Mouse (Mus musculus) C2C12 (cell line): ENCODE data around the gene Ttpal. TPM values are rescaled to one million over a fixed set of nuclear protein-coding genes. Genes with fewer than 3 reads are reported as not detected.

Experiments
- H3K27me3 ChIP-seq: one replicate; pipeline ENCODE4 v1.6.1; 2011; ENCODE audit not compliant: control insufficient read depth, insufficient read depth, insufficient read length
- H3K36me3 ChIP-seq: one replicate; pipeline ENCODE4 v1.6.1; 2011; ENCODE audit not compliant: control insufficient read depth, insufficient read depth
- H3K4me3 ChIP-seq: one replicate; pipeline ENCODE4 v1.5.1; 2011; ENCODE audit warnings: mild to moderate bottlenecking, control low read depth; ENCODE audit not compliant: poor library complexity, insufficient read depth, severe bottlenecking
- H3K79me2 ChIP-seq: one replicate; pipeline ENCODE4 v1.6.1; 2011; ENCODE audit not compliant: control insufficient read depth, insufficient read depth
- H3K79me3 ChIP-seq: one replicate; pipeline ENCODE4 v1.6.1; 2011; ENCODE audit warnings: low read depth, control low read depth
- H3ac ChIP-seq: one replicate; pipeline ENCODE3; 2011; ENCODE audit warnings: low read depth; ENCODE audit not compliant: control insufficient read depth, insufficient read length
- CEBPB ChIP-seq: IDR thresholded peaks from one replicate; pipeline ENCODE4 v1.6.1; 2011; ENCODE audit warnings: low read depth, mild to moderate bottlenecking, control low read depth, moderate library complexity
- CTCF ChIP-seq: IDR thresholded peaks from one replicate; pipeline ENCODE4 v1.5.1; 2011; ENCODE audit not compliant: control insufficient read depth, insufficient read depth, insufficient read length
- FOSL1 ChIP-seq: IDR thresholded peaks from one replicate; pipeline ENCODE4 v1.8.0; 2011; ENCODE audit warnings: mild to moderate bottlenecking, low read length; ENCODE audit not compliant: poor library complexity, insufficient read depth, severe bottlenecking
- MAX ChIP-seq: IDR thresholded peaks from one replicate; pipeline ENCODE4 v1.6.1; 2011; ENCODE audit warnings: mild to moderate bottlenecking, control low read depth
- MYOD1 ChIP-seq: IDR thresholded peaks from one replicate; pipeline ENCODE4 v1.6.1; 2011; ENCODE audit warnings: low read depth; ENCODE audit not compliant: control insufficient read depth, insufficient read length
- MYOG ChIP-seq: IDR thresholded peaks from one replicate; pipeline ENCODE4 v1.6.1; 2011; ENCODE audit not compliant: control insufficient read depth, insufficient read length; ENCODE audit errors: extremely low read depth
- USF1 ChIP-seq: IDR thresholded peaks from one replicate; pipeline ENCODE4 v1.6.1; 2011; ENCODE audit warnings: low read depth, mild to moderate bottlenecking, control low read depth, moderate library complexity
- polyA plus RNA-seq: library from polyadenylated mRNA; unstranded; fragments of >200 nt; fragmentation: generic; extraction: Trizol; gene quantifications from one replicate; pipeline ENCODE4 v1.2.1, GENCODE M21; 2012; ENCODE audit warnings: missing spikeins

Ttpal gene
- polyA plus RNA-seq, 1 experiment = 15.1 TPM

GRCm38 (mm10) chr2:163596057-163596872 is 5.8 kb upstream of the Ttpal start:
- no peaks in the 10 kb centered on the region for H3K79me3 ChIP-seq
- no peak overlapping the region for H3K4me3 ChIP-seq
- no peaks in the 10 kb centered on the region for H3K36me3 ChIP-seq
- H3ac ChIP-seq = no peak overlapping the region
- TF ChIP-seq USF1 (no peak), MAX (no peak), FOSL1 (no peak), MYOG (no peak), CTCF (no peak), MYOD1 (peak; percentile 20), CEBPB (no peak)
- H3K79me2 ChIP-seq = no peaks in the 10 kb centered on the region
- no peaks in the 10 kb centered on the region for H3K27me3 ChIP-seq

GRCm38 (mm10) chr2:163596873-163597155 is 5.3 kb upstream of the Ttpal start:
- TF ChIP-seq MAX (no peak), USF1 (no peak), CEBPB (no peak), MYOD1 (no peak), MYOG (no peak), FOSL1 (no peak), CTCF (no peak)
- no peaks in the 10 kb centered on the region for H3K36me3 ChIP-seq
- no peaks in the 10 kb centered on the region for H3K79me3 ChIP-seq
- H3K27me3 ChIP-seq = no peaks in the 10 kb centered on the region
- H3K4me3 ChIP-seq = no peak overlapping the region
- H3ac ChIP-seq = no peak overlapping the region
- no peaks in the 10 kb centered on the region for H3K79me2 ChIP-seq

- no peaks in the 10 kb centered on the region for H3K27me3 ChIP-seq
- no peak overlapping the region for H3ac ChIP-seq
- peaks cover 5% of the 10 kb centered on the region for H3K79me2 ChIP-seq
- peak; percentile 13 for TF ChIP-seq USF1
- TF ChIP-seq CTCF = peak; percentile 11
- TF ChIP-seq FOSL1 = no peak
- no peaks in the 10 kb centered on the region for H3K36me3 ChIP-seq
- no peaks in the 10 kb centered on the region for H3K79me3 ChIP-seq
- no peak overlapping the region for H3K4me3 ChIP-seq
Measured at GRCm38 (mm10) chr2:163597661-163598060, 4.5 kb upstream of the Ttpal start.

GRCm38 (mm10) chr2:163599226-163599625 is 2.9 kb upstream of the Ttpal start:
- Histone ChIP-seq H3K79me3 (peaks cover 2% of the 10 kb centered on the region), H3ac (no peak overlapping the region), H3K4me3 (no peak overlapping the region), H3K36me3 (no peaks in the 10 kb centered on the region), H3K79me2 (peaks cover 19% of the 10 kb centered on the region), H3K27me3 (no peaks in the 10 kb centered on the region)
- TF ChIP-seq MAX = no peak
- TF ChIP-seq CTCF = peak; percentile 53

- H3K27me3 ChIP-seq = no peaks in the 10 kb centered on the region
- no peak overlapping the region for H3ac ChIP-seq
- peaks cover 2% of the 10 kb centered on the region for H3K79me3 ChIP-seq
- H3K79me2 ChIP-seq = peaks cover 29% of the 10 kb centered on the region
- H3K4me3 ChIP-seq = no peak overlapping the region
- TF ChIP-seq CEBPB = no peak
- TF ChIP-seq MYOG = no peak
- no peak for TF ChIP-seq MYOD1
- TF ChIP-seq USF1 = no peak
- no peak for TF ChIP-seq CTCF
- TF ChIP-seq MAX = no peak
- TF ChIP-seq FOSL1 = no peak
- no peaks in the 10 kb centered on the region for H3K36me3 ChIP-seq
Measured at GRCm38 (mm10) chr2:163601066-163601465, 1.0 kb upstream of the Ttpal start.

GRCm38 (mm10) chr2:163601712-163602100 is 408 bp upstream of the Ttpal start:
- peaks cover 2% of the 10 kb centered on the region for H3K79me3 ChIP-seq
- no peaks in the 10 kb centered on the region for H3K27me3 ChIP-seq
- no peaks in the 10 kb centered on the region for H3K36me3 ChIP-seq
- peak overlapping the region; percentile 63 for H3ac ChIP-seq
- peaks cover 29% of the 10 kb centered on the region for H3K79me2 ChIP-seq
- no peak overlapping the region for H3K4me3 ChIP-seq
- no peak for TF ChIP-seq CEBPB
- no peak for TF ChIP-seq MAX
- no peak for TF ChIP-seq MYOD1
- no peak for TF ChIP-seq USF1
